Mouse (Mus musculus) adrenal gland, postnatal 25 days (tissue): Measurements from ENCODE around the gene Gstt1. TPM values are rescaled to one million over a fixed set of nuclear protein-coding genes. Genes with fewer than 3 reads are reported as not detected.
A peak's percentile ranks its signal among the peaks of the same experiment; 100 is the strongest.
"Not testable (repeated sequence)": the region's sequence is repeated elsewhere in the genome, so short reads cannot be mapped to it uniquely, and the experiment has no call there.

Experiments
- DNase-seq: peaks from one replicate; pipeline ENCODE4 v3.0.0; 2021; ENCODE audit warnings: mixed read lengths
- long read RNA-seq: library from polyadenylated mRNA; stranded (forward); transcript quantifications from one replicate; pipeline ENCODE4 v2.0.0, GENCODE M21; 2021
- total RNA-seq: library from RNA; stranded (reverse); gene quantifications from 2 replicates; pipeline ENCODE4 v1.2.3, GENCODE M21; 2021

Gstt1 gene
- 33.4 and 39.2 TPM in 2 replicates for total RNA-seq
- long read RNA-seq, transcript Gstt1-201 (5 exons, 1,037 nt): major isoform, 60 of 77 reads
- long read RNA-seq, partial matches to known transcripts: 2 of 77 reads
- long read RNA-seq, other reads (novel, unspliced or antisense): 12 of 77 reads

- DNase-seq: peak; percentile 71
Observed at GRCm38 (mm10) chr10:75798176-75798696, at the start of gene Gstt1. TSS of gene Gstt1 (minus strand) at chr10:75798584.

- no peak for DNase-seq
Observed at GRCm38 (mm10) chr10:75845306-75845930, 47.0 kb upstream of the Gstt1 start.

GRCm38 (mm10) chr10:75844800-75845199 lies 46.4 kb upstream of the Gstt1 start:
- DNase-seq: no peak

GRCm38 (mm10) chr10:75843898-75844297 lies 45.5 kb upstream of the Gstt1 start:
- DNase-seq: not testable (repeated sequence)

GRCm38 (mm10) chr10:75839092-75839491 lies 40.7 kb upstream of the Gstt1 start:
- no peak for DNase-seq

- DNase-seq: peak; percentile 92
Observed at GRCm38 (mm10) chr10:75837248-75837759, 38.9 kb upstream of the Gstt1 start, which contains the start of gene Gstt2. TSS of gene Gstt2 (minus strand) at chr10:75837424.

- DNase-seq: no peak
Observed at GRCm38 (mm10) chr10:75835761-75836531, 37.6 kb upstream of the Gstt1 start.

- DNase-seq: peak; percentile 66
Observed at GRCm38 (mm10) chr10:75835307-75835706, 36.9 kb upstream of the Gstt1 start.

- no peak for DNase-seq
Observed at GRCm38 (mm10) chr10:75834721-75835120, 36.3 kb upstream of the Gstt1 start.

GRCm38 (mm10) chr10:75834250-75834649 lies 35.9 kb upstream of the Gstt1 start:
- DNase-seq: peak; percentile 80

GRCm38 (mm10) chr10:75833456-75834080 lies 35.2 kb upstream of the Gstt1 start:
- DNase-seq: no peak

GRCm38 (mm10) chr10:75832272-75832895 lies 34.0 kb upstream of the Gstt1 start:
- peak; percentile 71 for DNase-seq

GRCm38 (mm10) chr10:75830275-75830670 lies 31.9 kb upstream of the Gstt1 start:
- DNase-seq: no peak

GRCm38 (mm10) chr10:75829529-75830274 lies 31.3 kb upstream of the Gstt1 start:
- no peak for DNase-seq

- DNase-seq: peak; percentile 40
Observed at GRCm38 (mm10) chr10:75828500-75828931, 30.1 kb upstream of the Gstt1 start.

- peak; percentile 71 for DNase-seq
Observed at GRCm38 (mm10) chr10:75827668-75828360, 29.4 kb upstream of the Gstt1 start.

GRCm38 (mm10) chr10:75824530-75824929 lies 26.1 kb upstream of the Gstt1 start:
- no peak for DNase-seq

GRCm38 (mm10) chr10:75823782-75824181 lies 25.4 kb upstream of the Gstt1 start:
- no peak for DNase-seq

GRCm38 (mm10) chr10:75822443-75822842 lies 24.1 kb upstream of the Gstt1 start, which contains the start of gene Gstt4:
TSS of gene Gstt4 (minus strand) at chr10:75822543.
- DNase-seq: no peak

- no peak for DNase-seq
Observed at GRCm38 (mm10) chr10:75819882-75820281, 21.5 kb upstream of the Gstt1 start.
